Mouse (Mus musculus) cerebellum, adult 2 months (tissue): ENCODE data around the gene D17Wsu92e.

Source experiments
- CTCF ChIP-seq: fragments of 200-500 bp; IDR thresholded peaks from 2 replicates; pipeline ENCODE4 v1.5.1; 2011; ENCODE audit warnings: low read depth, mild to moderate bottlenecking, control low read depth, low read length, moderate library complexity, borderline replicate concordance; ENCODE audit not compliant: insufficient read depth
- POLR2A ChIP-seq: fragments of 200-500 bp; IDR thresholded peaks from 2 replicates; pipeline ENCODE4 v1.6.1; 2011; ENCODE audit warnings: low read length, control low read depth, borderline replicate concordance; ENCODE audit not compliant: insufficient read depth

GRCm38 (mm10) chr17:27823142-27823905, 2.9 kb upstream of the D17Wsu92e start:
- no peak for TF ChIP-seq POLR2A
- TF ChIP-seq CTCF = no peak
